ENCODE assay signal across 24 mouse cellular contexts in the genomic region with DNA sequence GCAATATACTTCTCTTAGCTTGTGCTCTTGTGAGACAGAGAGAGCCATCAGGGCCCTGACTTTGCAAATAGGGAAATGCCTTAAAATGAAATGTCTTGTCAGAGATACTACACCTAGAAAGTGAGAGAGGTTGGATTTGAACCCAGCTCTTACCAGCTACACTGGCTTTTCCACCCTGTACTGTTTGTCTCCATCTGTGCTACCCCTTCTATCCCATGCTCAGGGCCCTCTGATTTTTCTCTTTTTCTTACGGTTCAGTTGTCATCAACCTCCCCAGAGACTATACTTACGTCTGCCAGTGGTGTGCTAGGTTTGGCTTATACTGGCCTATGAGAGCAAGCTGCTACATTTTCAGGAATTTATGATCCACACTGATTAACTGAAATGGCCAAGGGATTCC. TPM values are rescaled to one million over a fixed set of nuclear protein-coding genes. Genes with fewer than 3 reads are reported as not detected.
"Had no signal": no experiment of that assay in that cellular context is flagged by ENCODE, and none has a peak within 500 bp of the region (broad histone marks: within the 10 kb centered on the region; RNA-seq: fewer than 3 reads in every experiment).

No protein-coding gene starts in this region.

- H3K4me3 ChIP-seq: lung, embryonic 15.5 days; megakaryocyte, embryonic 14.5 days; midbrain, embryonic 13.5 days; midbrain, embryonic 15.5 days; neural tube, embryonic 13.5 days; neural tube, embryonic 15.5 days had no signal

- ATAC-seq: liver, postnatal 0 days; lung, postnatal 0 days; midbrain, embryonic 13.5 days; midbrain, embryonic 15.5 days had no signal

- H3K27me3 ChIP-seq: lung, embryonic 15.5 days; midbrain, embryonic 13.5 days; midbrain, embryonic 15.5 days; neural tube, embryonic 13.5 days; neural tube, embryonic 15.5 days had no signal

- H3K4me2 ChIP-seq: lung, embryonic 15.5 days; midbrain, embryonic 11.5 days; midbrain, embryonic 13.5 days; midbrain, embryonic 15.5 days; neural tube, embryonic 13.5 days; neural tube, embryonic 15.5 days had no signal

- H3K4me1 ChIP-seq: lung, embryonic 15.5 days; midbrain, embryonic 13.5 days; midbrain, embryonic 15.5 days; neural tube, embryonic 13.5 days; neural tube, embryonic 15.5 days had no signal

- H3K9ac ChIP-seq: liver, postnatal 0 days; lung, embryonic 15.5 days; midbrain, embryonic 13.5 days; midbrain, embryonic 15.5 days; neural tube, embryonic 13.5 days; neural tube, embryonic 15.5 days had no signal

- H3K36me3 ChIP-seq: lung, embryonic 15.5 days; midbrain, embryonic 13.5 days; midbrain, embryonic 15.5 days; neural tube, embryonic 13.5 days; neural tube, embryonic 15.5 days had no signal

- H3K9me3 ChIP-seq: lung, embryonic 15.5 days; megakaryocyte, embryonic 14.5 days; midbrain, embryonic 13.5 days; midbrain, embryonic 15.5 days; neural tube, embryonic 13.5 days; neural tube, embryonic 15.5 days had no signal

- DNase-seq: liver, postnatal 0 days; lung, adult 2 months; lung, postnatal 4 days; retina, postnatal 1 day; right cerebral cortex, adult 18-20 months; right cerebral cortex, postnatal 25 days; right cerebral cortex, postnatal 4 days; spleen, adult 18-20 months; thymus, adult 18-20 months; thymus, postnatal 14 days; thymus, postnatal 36 days had no signal

- H3K27ac ChIP-seq: lung, embryonic 15.5 days; midbrain, embryonic 13.5 days; midbrain, embryonic 15.5 days; neural tube, embryonic 13.5 days; neural tube, embryonic 15.5 days had no signal

RNA-seq across cellular contexts. Expression of gene Itk, which starts 4.4 kb away (rescaled TPM):
- polyA plus RNA-seq: midbrain, embryonic 11.5 days; midbrain, embryonic 13.5 days; midbrain, embryonic 15.5 days; neural tube, embryonic 11.5 days; neural tube, embryonic 13.5 days; neural tube, embryonic 15.5 days had no signal

RNA-seq across cellular contexts. Expression of gene Fam71b, which starts 11.4 kb away (rescaled TPM):
- total RNA-seq: midbrain, postnatal 0 days; monocyte, adult 5-6 weeks had no signal
- polyA plus RNA-seq: liver, postnatal 0 days; lung, postnatal 0 days; midbrain, embryonic 11.5 days; midbrain, embryonic 13.5 days; midbrain, embryonic 15.5 days; midbrain, postnatal 0 days; neural tube, embryonic 11.5 days; neural tube, embryonic 13.5 days; neural tube, embryonic 15.5 days; stomach, embryonic 14.5 days; stomach, embryonic 16.5 days had no signal
